Mouse (Mus musculus): ENCODE measurements around the gene Gm14214. TPM values are rescaled to one million over a fixed set of nuclear protein-coding genes. Genes with fewer than 3 reads are reported as not detected.

Gm14214 gene
- polyA plus RNA-seq, 1 experiment: not detected

DNA sequence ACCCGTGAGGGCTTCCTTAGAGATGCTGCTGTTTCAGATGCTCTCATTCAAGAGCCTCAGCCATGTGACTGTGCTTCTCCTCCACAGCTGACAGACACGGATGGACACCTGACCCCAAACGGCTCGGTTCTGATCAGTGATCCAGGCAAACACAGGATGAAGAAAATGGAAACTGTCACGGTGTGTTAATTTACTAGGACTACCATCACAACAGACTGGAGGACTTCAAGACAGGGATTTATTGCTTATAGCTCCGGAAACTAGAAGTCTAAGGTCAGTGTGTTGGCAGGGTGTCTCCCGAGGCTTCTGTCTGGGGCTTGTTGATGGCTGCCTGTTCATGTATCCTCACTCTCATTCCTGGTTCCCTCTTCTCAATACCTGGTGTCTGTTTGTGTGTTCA, 34.4 kb downstream of the Gm14214 start:
- no peaks in the 10 kb centered on the region for H3K4me1 ChIP-seq (ENCODE audit: control insufficient read depth, insufficient read depth, low read length)
- WGBS: 53% methylated on average over 7 of the region's 7 CpGs
- H3K4me3 ChIP-seq (replicated peaks; ENCODE audit: insufficient read depth, low read depth, low read length): no peak overlapping the region
- H3K27me3 ChIP-seq (ENCODE audit: control insufficient read depth, insufficient read depth, low read length): no peaks in the 10 kb centered on the region
- no peak overlapping the region for H3K27ac ChIP-seq (ENCODE audit: insufficient read depth, low read length)
- DNase-seq: no peak
- TF ChIP-seq CTCF (IDR thresholded peaks at IDR 0.05; ENCODE audit: borderline replicate concordance, insufficient read depth, low read depth, low read length): no peak

DNA sequence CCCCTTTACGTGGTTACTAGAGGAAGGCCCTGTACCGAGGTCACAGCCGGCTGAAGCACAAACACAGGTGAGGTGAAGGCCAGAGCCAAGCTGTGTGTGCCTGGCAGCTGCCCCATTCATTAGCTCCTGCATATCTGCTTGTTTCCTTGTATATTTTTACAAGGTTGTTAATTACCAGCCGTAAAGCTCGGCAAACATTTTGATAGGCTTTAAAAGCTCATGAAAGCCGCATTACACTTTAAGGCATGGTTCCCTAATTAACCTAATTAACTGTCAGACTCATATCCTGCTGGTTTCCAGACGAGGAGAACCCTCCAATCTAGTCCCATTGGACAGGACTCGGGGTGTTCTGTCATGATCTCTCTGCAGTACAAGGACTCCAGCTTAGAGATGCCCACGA, 34.9 kb downstream of the Gm14214 start:
- no peak overlapping the region for H3K27ac ChIP-seq (ENCODE audit: insufficient read depth, low read length)
- TF ChIP-seq CTCF (IDR thresholded peaks at IDR 0.05; ENCODE audit: borderline replicate concordance, insufficient read depth, low read depth, low read length) (no peak), POLR2A (IDR thresholded peaks at IDR 0.05; ENCODE audit: borderline replicate concordance, insufficient read depth, low read length) (no peak)
- H3K4me1 ChIP-seq (ENCODE audit: control insufficient read depth, insufficient read depth, low read length): no peaks in the 10 kb centered on the region
- WGBS: 74% methylated on average over 9 of the region's 9 CpGs
- no peak overlapping the region for H3K4me3 ChIP-seq (replicated peaks; ENCODE audit: insufficient read depth, low read depth, low read length)
- no peaks in the 10 kb centered on the region for H3K27me3 ChIP-seq (ENCODE audit: control insufficient read depth, insufficient read depth, low read length)
- DNase-seq: no peak

DNA sequence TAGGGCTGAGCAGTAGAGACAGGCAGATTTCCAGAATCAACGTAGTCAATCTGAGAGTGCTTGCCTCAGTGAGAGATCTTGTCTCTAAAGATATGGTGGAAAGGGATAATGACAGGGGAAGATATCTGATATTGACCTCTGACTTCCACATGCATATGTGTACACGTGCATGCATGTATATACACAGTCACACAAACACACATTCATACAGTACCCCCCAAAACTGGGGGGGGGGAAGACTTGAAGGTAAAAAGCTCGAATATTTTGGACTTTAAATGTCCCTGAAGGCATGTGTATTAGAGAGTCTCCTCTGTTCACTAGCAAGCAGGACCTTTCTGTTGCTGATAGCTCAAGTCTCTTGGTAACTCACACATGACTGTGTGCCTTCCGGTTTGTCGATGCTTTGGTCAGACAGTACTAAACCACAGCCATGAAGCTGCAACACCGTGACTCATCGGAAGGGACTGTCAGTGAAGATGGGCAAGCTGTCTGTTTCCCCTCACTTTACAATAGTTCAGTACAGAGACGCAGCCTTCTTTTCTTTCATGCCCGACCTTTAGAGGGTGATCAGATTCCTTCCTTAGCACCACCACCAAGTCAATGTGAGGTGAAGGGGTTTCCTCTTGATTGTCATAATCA, 37.2 kb downstream of the Gm14214 start:
- TF ChIP-seq POLR2A (IDR thresholded peaks at IDR 0.05; ENCODE audit: borderline replicate concordance, insufficient read depth, low read length) (no peak), CTCF (IDR thresholded peaks at IDR 0.05; ENCODE audit: borderline replicate concordance, insufficient read depth, low read depth, low read length) (no peak)
- no peak for DNase-seq
- WGBS: 77% methylated on average over 9 of the region's 9 CpGs

DNA sequence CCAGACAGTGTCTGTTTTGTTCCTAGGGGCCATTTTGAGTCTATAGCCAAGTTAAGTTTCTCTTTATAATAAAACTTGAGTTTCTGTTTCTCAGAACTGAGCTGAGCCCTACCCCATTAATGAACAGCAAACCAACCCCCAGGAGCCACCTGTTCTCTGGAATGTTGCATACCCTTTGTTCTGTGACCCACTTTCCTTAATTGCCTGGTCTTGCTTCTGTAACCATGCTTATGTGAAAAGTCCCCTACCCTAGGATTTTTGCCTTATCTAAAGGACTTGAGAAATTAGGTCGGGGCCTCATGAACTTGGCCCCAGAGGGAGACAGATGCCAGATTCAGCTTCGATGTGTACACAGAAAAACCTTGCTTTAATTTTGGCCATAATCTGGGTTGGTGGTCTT, 37.9 kb downstream of the Gm14214 start:
- 46% methylated on average over 2 of the region's 2 CpGs for WGBS

More for the DNA sequence above, 37.2 kb downstream of the Gm14214 start:
- Histone ChIP-seq H3K27me3 (ENCODE audit: control insufficient read depth, insufficient read depth, low read length) (no peaks in the 10 kb centered on the region), H3K4me1 (ENCODE audit: control insufficient read depth, insufficient read depth, low read length) (no peaks in the 10 kb centered on the region), H3K4me3 (replicated peaks; ENCODE audit: insufficient read depth, low read depth, low read length) (no peak overlapping the region), H3K27ac (ENCODE audit: insufficient read depth, low read length) (no peak overlapping the region)

DNA sequence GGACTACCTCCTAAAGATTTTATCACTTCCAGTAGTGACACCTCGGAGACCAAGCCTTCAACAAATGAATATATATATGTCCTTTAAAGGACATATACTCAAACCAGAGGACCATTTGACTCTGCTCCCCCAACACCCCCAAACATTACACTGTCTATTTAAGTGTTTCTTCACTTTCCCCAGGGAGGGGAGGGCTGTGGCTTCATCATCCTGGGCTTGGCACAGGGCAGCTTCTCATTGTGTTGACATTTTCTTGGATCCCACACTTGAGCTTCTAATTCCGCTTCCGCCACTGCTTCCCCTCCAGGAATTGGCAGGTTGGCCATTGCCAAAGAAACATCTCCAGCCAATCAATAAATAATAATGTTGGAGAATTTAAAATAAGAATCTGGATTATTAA, 39.0 kb downstream of the Gm14214 start:
- WGBS: 82% methylated on average over 3 of the region's 3 CpGs
- H3K4me3 ChIP-seq (replicated peaks; ENCODE audit: insufficient read depth, low read depth, low read length): no peak overlapping the region

More for the DNA sequence above, 37.9 kb downstream of the Gm14214 start:
- TF ChIP-seq CTCF (IDR thresholded peaks at IDR 0.05; ENCODE audit: borderline replicate concordance, insufficient read depth, low read depth, low read length) (no peak), POLR2A (IDR thresholded peaks at IDR 0.05; ENCODE audit: borderline replicate concordance, insufficient read depth, low read length) (no peak)
- Histone ChIP-seq H3K4me1 (ENCODE audit: control insufficient read depth, insufficient read depth, low read length) (no peaks in the 10 kb centered on the region), H3K27ac (ENCODE audit: insufficient read depth, low read length) (no peak overlapping the region), H3K27me3 (ENCODE audit: control insufficient read depth, insufficient read depth, low read length) (no peaks in the 10 kb centered on the region), H3K4me3 (replicated peaks; ENCODE audit: insufficient read depth, low read depth, low read length) (no peak overlapping the region)
- no peak for DNase-seq

DNA sequence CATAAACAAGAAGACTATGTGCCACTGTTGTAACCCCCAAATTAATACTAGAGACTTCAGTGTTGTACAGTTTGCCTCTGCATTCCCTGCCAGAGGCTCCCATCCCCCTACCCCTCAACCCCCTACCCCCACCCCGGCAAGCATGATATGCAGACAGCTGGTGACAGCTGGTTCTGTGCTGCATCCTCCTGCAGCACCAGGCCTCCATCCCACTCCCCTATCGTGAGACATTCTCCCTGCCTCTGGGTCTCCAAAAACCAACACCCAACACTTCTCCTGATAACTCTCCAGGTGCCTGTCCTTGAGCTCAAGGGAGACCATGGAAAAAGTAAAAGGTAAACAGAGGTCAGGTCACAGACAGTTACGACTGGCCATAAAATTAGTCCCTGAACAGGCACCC, 40.1 kb downstream of the Gm14214 start:
- H3K4me3 ChIP-seq (replicated peaks; ENCODE audit: insufficient read depth, low read depth, low read length): no peak overlapping the region
- 52% methylated on average over 3 of the region's 3 CpGs for WGBS
- no peak overlapping the region for H3K27ac ChIP-seq (ENCODE audit: insufficient read depth, low read length)
- no peak for TF ChIP-seq CTCF (IDR thresholded peaks at IDR 0.05; ENCODE audit: borderline replicate concordance, insufficient read depth, low read depth, low read length)
- TF ChIP-seq POLR2A (IDR thresholded peaks at IDR 0.05; ENCODE audit: borderline replicate concordance, insufficient read depth, low read length): no peak
- no peak for DNase-seq
- no peaks in the 10 kb centered on the region for H3K4me1 ChIP-seq (ENCODE audit: control insufficient read depth, insufficient read depth, low read length)
- no peaks in the 10 kb centered on the region for H3K27me3 ChIP-seq (ENCODE audit: control insufficient read depth, insufficient read depth, low read length)

More for the DNA sequence above, 39.0 kb downstream of the Gm14214 start:
- TF ChIP-seq CTCF (IDR thresholded peaks at IDR 0.05; ENCODE audit: borderline replicate concordance, insufficient read depth, low read depth, low read length): no peak
- no peak for TF ChIP-seq POLR2A (IDR thresholded peaks at IDR 0.05; ENCODE audit: borderline replicate concordance, insufficient read depth, low read length)
- no peak for DNase-seq
- Histone ChIP-seq H3K4me1 (ENCODE audit: control insufficient read depth, insufficient read depth, low read length) (no peaks in the 10 kb centered on the region), H3K27ac (ENCODE audit: insufficient read depth, low read length) (no peak overlapping the region), H3K27me3 (ENCODE audit: control insufficient read depth, insufficient read depth, low read length) (no peaks in the 10 kb centered on the region)

DNA sequence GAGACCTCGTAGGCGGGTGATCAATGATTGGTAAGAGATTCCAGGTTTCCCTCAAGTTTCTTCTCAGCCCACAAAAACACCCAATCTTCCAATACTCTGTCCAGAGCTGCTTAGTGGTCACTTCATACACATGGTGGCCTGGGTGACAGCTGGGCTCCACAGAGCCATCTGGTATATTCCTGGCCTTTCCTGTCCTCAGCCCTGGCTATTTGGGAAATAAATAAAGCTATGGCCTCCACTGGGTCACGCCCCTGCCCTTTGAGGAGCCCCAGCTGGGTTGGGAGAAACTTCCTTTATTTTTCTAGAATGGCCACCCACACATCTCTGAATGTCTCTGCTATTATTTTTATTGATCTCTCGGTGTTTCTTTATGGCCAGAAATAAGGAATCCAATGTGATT, 46.4 kb downstream of the Gm14214 start:
- 92% methylated on average over 4 of the region's 4 CpGs for WGBS
- H3K4me3 ChIP-seq (replicated peaks; ENCODE audit: insufficient read depth, low read depth, low read length): no peak overlapping the region
- H3K27me3 ChIP-seq (ENCODE audit: control insufficient read depth, insufficient read depth, low read length): no peaks in the 10 kb centered on the region
- no peak overlapping the region for H3K27ac ChIP-seq (ENCODE audit: insufficient read depth, low read length)
- TF ChIP-seq POLR2A (IDR thresholded peaks at IDR 0.05; ENCODE audit: borderline replicate concordance, insufficient read depth, low read length) (no peak), CTCF (IDR thresholded peaks at IDR 0.05; ENCODE audit: borderline replicate concordance, insufficient read depth, low read depth, low read length) (no peak)
- no peaks in the 10 kb centered on the region for H3K4me1 ChIP-seq (ENCODE audit: control insufficient read depth, insufficient read depth, low read length)
- DNase-seq: no peak

DNA sequence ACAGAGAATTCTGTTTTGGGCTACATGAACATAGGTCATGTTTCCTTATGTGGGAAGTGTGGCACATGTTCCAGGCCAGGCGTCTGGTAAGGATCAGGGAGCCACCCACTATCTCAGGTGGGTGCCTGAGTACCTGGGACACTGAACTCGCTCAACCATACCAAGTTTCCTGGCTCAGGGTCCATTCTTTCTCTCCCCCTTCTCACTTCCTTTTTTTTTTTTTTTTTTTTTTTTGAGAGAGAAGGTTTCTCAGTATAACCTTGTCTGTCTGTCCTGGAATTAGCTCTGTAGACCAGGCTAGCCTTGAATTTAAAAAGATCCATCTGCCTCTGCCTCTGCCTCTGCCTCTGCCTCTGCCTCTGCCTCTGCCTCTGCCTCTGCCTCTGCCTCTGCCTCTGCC, 49.5 kb downstream of the Gm14214 start:
- 86% methylated on average over 2 of the region's 2 CpGs for WGBS
- H3K27ac ChIP-seq (ENCODE audit: insufficient read depth, low read length): no peak overlapping the region
- peaks cover 8% of the 10 kb centered on the region; the same call in 1 of the 2 replicates for H3K4me1 ChIP-seq (ENCODE audit: control insufficient read depth, insufficient read depth, low read length)
- TF ChIP-seq CTCF (IDR thresholded peaks at IDR 0.05; ENCODE audit: borderline replicate concordance, insufficient read depth, low read depth, low read length) (no peak), POLR2A (IDR thresholded peaks at IDR 0.05; ENCODE audit: borderline replicate concordance, insufficient read depth, low read length) (no peak)
- H3K4me3 ChIP-seq (replicated peaks; ENCODE audit: insufficient read depth, low read depth, low read length): no peak overlapping the region
- no peaks in the 10 kb centered on the region for H3K27me3 ChIP-seq (ENCODE audit: control insufficient read depth, insufficient read depth, low read length)
- no peak for DNase-seq

Other genes with a start within 250 kb of the Gm14214 start
- 1.1 and 1.4 TPM in 2 replicates for gene 1700003F12Rik, start 222.9 kb downstream of the Gm14214 start, polyA plus RNA-seq (2012; rRNA removed)
- gene Actl10, start 218.3 kb downstream of the Gm14214 start, polyA plus RNA-seq (2012; rRNA removed): 0.07 and 0.10 TPM in 2 replicates
- gene Necab3, start 211.1 kb downstream of the Gm14214 start, polyA plus RNA-seq (2012; rRNA removed): 64.1 and 77.2 TPM in 2 replicates
- 4.1 and 5.0 TPM in 2 replicates for gene E2f1, start 200.1 kb downstream of the Gm14214 start, polyA plus RNA-seq (2012; rRNA removed)
- gene Pxmp4, start 166.3 kb downstream of the Gm14214 start, polyA plus RNA-seq (2012; rRNA removed): 14.8 and 14.9 TPM in 2 replicates
- 11.5 and 13.3 TPM in 2 replicates for gene Zfp341, start 156.7 kb downstream of the Gm14214 start, polyA plus RNA-seq (2012; rRNA removed)
- not detected in 2 replicates for gene 4930519P11Rik, start 156.6 kb downstream of the Gm14214 start, polyA plus RNA-seq (2012; rRNA removed)
- gene Chmp4b, start 118.3 kb downstream of the Gm14214 start, polyA plus RNA-seq (2012; rRNA removed): 307 and 356 TPM in 2 replicates
- gene Raly, start 21.1 kb upstream of the Gm14214 start, polyA plus RNA-seq (2012; rRNA removed): 198 and 208 TPM in 2 replicates
- 0.28 TPM in 1 of 2 replicates, not detected in the other for gene a, start 21.4 kb upstream of the Gm14214 start, polyA plus RNA-seq (2012; rRNA removed)
- gene Eif2s2, start 122.9 kb upstream of the Gm14214 start, polyA plus RNA-seq (2012; rRNA removed): 46.1 and 50.2 TPM in 2 replicates
- 0.03 TPM in 1 of 2 replicates, not detected in the other for gene Gm14226, start 248.2 kb upstream of the Gm14214 start, polyA plus RNA-seq (2012; rRNA removed)